Mouse (Mus musculus) CD4-positive helper T cell, adult 2 months (primary cell): ENCODE measurements around the gene Tspan12.

ENCODE experiments used
- DNase-seq: peaks from one replicate; pipeline ENCODE4 v3.0.0-alpha.2; 2012; ENCODE audit warnings: low read depth, missing footprints, low spot score

Tspan12 gene

DNA sequence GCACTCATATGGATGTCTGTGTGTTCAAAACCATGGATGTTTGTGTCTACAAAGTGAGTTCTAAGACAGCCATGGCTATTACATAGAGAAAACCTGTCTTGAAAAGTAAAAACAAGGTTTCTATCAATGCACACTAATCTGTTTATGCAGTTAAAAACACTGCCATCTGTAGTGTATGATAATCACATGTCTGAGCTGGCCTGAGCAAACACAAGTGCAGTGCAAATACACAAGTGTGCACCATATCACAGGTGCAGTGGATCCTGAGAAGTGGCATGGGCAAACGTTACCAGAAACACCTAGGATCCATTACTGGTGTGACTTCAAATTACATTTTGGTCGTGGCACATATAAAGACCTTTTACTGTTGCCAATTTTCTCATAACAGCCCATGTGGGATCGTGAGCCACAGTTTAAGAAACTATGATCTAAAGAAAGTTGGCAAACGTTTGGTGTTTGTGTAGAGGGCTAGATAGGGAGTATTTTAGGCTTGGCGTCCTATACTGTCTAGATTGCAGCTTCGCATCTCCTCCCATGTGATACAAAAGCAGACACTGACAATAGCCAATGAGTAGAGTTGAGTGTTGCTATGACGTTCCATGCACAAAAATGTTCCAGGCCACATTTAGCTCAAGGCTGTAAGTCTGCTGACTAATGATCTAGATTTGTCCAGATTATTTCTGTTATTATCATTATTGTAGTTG, 78.0 kb downstream of the Tspan12 start:
- no peak for DNase-seq

DNA sequence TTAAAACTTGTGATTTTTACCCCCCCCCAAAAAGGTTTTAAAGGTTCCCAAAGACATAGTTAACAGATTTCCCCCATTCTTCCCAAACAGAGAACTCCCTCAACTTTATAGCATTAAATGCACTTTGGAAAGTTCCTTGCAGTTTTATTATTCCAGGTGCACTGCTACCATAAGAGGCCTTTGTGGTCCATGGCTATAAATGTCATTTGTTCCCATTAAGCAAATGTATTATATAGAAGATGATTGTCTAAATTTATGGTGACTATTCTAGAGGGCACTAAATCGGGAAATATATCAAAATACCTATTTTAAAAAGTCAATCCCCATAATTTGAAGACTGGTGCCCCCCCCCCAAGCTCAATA, 82.9 kb downstream of the Tspan12 start:
- DNase-seq, result no peak

DNA sequence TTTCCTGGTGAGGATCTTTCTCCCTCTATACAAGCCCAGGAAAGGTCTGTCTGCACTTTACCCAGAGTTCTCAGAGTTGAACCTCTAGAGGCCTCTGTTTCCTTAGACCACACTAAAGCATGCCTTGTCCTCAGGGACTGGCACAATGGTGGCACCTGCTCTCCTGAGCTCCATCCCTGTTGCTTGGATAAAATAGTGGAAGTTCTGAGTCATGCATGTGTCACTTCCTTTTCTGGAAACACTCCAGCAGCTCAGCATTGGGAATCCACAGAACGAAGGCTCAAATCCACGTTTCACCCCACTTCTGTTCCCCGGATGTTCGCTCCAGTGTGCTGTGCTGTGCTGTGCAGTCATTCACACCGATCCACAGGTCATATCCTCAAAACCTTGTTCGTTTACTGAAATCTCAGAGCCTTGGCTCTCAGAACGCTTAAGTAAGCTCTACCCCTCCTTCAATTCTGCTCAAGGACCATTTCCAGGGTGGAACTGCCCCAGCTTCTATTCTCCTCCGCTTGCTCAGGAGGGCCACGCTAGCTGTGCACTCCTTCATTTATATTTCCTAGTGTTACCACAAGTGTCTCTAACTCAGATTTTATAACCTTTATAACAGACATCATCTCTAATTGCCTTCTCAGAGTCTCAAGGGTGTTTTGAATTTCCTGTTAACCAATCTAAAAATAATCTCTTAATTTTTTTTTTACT, 83.4 kb downstream of the Tspan12 start:
- no peak for DNase-seq

DNA sequence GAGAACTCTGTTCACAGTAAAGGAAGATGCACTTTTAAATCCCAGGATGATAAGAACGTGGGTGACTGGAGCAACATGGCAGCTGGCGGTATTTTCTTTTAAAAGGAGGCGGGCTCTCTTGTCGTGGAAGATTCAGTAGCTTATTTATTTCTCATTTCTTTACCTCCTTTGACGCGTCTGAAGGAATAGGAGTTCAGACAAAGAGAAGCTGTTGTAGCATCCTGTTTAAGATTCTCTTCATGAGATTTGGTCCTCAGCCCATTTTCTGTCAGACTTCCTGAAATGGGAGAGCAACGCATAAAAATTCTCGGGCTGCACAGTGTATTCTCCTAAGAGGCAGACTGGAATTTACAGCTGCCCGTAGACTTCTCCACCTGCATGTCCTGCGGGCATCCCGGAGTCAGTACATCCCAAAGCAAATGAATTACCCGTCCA, 84.5 kb downstream of the Tspan12 start:
- no peak for DNase-seq

- no peak for DNase-seq
Observed at GRCm38 (mm10) chr6:21747536-21747935, 104.8 kb downstream of the Tspan12 start.

DNA sequence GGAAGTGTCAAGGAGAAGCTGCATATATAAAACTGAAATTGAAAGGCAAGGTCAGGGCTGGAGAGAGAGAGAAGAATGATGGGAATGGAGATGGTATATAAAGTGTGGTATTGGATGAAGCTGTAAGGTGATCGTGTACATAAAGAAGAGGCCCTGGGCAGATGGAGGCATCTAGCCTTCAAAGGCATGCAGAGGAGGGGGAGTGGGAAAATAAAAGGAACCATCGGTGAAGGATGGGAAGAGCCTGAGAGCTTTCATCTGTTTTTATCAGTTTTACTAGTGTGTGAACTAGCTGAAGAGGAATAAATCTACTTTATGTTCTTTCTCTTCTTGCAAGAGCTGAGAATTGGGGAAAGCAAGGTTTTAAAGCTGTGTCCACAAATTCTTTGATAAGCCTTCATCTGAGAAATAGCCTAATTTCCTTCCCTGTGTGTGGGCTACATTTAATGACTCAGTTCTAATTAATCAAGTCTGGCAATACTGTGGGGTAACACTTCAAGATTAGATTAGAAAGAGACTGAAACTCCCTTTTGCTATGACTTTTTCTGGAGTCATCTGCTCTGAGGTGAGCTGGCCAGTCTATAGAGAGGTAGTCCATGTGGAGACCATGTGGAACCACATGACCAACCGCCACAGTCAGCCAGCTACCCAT, 107.6 kb downstream of the Tspan12 start:
- DNase-seq, result no peak

DNA sequence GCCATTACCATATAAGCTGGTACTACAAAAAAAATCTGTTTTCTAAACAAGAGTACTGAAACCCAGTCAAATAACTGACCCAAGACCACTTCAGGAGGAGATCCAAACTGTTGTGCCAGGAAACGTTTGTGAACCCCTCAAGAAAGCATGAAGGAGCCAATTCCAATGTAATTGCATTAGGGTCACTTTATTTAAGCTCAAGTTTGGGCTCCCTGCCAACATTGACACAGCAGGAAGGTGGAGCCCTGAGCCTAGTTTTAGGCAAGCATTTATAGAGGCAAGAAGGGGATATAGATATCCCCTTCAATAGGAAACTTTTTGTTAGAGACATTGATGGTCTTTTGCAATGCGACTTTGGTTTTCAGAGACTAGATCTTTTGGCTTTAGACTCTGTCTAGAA, 111.7 kb downstream of the Tspan12 start:
- no peak for DNase-seq

DNA sequence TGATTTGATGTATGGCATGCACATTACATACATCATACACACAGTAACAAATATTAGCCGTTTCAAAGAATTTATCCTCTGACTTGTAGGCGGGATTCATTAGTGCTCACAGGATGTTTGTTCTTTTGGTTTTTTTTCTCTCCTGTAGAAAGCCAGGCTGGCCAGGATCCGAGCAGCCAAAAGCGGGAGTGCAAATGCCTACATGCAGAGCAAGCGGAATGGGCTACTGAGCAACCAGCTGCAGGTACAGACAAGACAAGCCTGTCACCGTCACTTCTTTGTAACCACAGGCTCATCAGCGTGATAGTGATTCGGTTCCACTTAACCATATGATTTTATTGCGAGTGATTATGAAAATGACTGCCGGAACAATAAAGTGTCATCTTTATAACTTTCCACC, 130.1 kb downstream of the Tspan12 start:
- DNase-seq, result no peak
